Mouse (Mus musculus) myocyte (in vitro differentiated cells): Measurements from ENCODE around the gene Samd4b. TPM values are rescaled to one million over a fixed set of nuclear protein-coding genes. Genes with fewer than 3 reads are reported as not detected.

ENCODE experiments used
- H3K27me3 ChIP-seq: one replicate; pipeline ENCODE4 v1.6.1; 2011; ENCODE audit not compliant: control insufficient read depth, insufficient read depth, insufficient read length
- H3K36me3 ChIP-seq: one replicate; pipeline ENCODE4 v1.6.1; 2011; ENCODE audit not compliant: control insufficient read depth, insufficient read depth
- H3K4me2 ChIP-seq: one replicate; pipeline ENCODE4 v1.6.1; 2011; ENCODE audit warnings: low read depth, control low read depth
- H3K4me3 ChIP-seq: one replicate; pipeline ENCODE4 v1.5.1; 2011; ENCODE audit warnings: mild to moderate bottlenecking, control low read depth, moderate library complexity
- H3K79me2 ChIP-seq: one replicate; pipeline ENCODE4 v1.6.1; 2011; ENCODE audit not compliant: control insufficient read depth, insufficient read depth
- H3ac ChIP-seq: one replicate; pipeline ENCODE4 v1.6.1; 2011; ENCODE audit not compliant: control insufficient read depth, insufficient read length
- CEBPB ChIP-seq: IDR thresholded peaks from 2 replicates; pipeline ENCODE4 v1.6.1; 2011; ENCODE audit warnings: mild to moderate bottlenecking, moderate library complexity; ENCODE audit not compliant: poor library complexity, insufficient read depth, severe bottlenecking
- E2F4 ChIP-seq: IDR thresholded peaks from one replicate; pipeline ENCODE4 v1.6.1; 2011; ENCODE audit warnings: mild to moderate bottlenecking, control low read depth, moderate library complexity; ENCODE audit not compliant: insufficient read depth
- MAX ChIP-seq: IDR thresholded peaks from one replicate; pipeline ENCODE4 v1.6.1; 2011; ENCODE audit warnings: low read depth, mild to moderate bottlenecking, control low read depth
- MYOD1 ChIP-seq, 3 experiments: IDR thresholded peaks; one replicate each; pipeline ENCODE4 v1.6.1; 2011; ENCODE audit warnings: control low read depth in 2 of 3, low read depth in 2 of 3, mild to moderate bottlenecking in 2 of 3, moderate library complexity in 1 of 3; ENCODE audit not compliant: insufficient read length in 2 of 3, control insufficient read depth in 1 of 3
- MYOG ChIP-seq, 3 experiments: IDR thresholded peaks; one replicate each; pipeline ENCODE4 v1.6.1; 2011; ENCODE audit warnings: control low read depth in 2 of 3, low read depth in 2 of 3, mild to moderate bottlenecking in 2 of 3; ENCODE audit not compliant: insufficient read length in 2 of 3, control insufficient read depth in 1 of 3, insufficient read depth in 1 of 3
- POLR2A ChIP-seq: IDR thresholded peaks from one replicate; pipeline ENCODE4 v1.6.1; 2011; ENCODE audit warnings: low read depth, mild to moderate bottlenecking, control low read depth, moderate library complexity; ENCODE audit not compliant: insufficient read length
- POLR2AphosphoS2 ChIP-seq: IDR thresholded peaks from one replicate; pipeline ENCODE4 v1.6.1; 2011; ENCODE audit warnings: low read depth, control low read depth; ENCODE audit not compliant: insufficient read length
- REST ChIP-seq: IDR thresholded peaks from one replicate; pipeline ENCODE4 v1.6.1; 2011; ENCODE audit warnings: mild to moderate bottlenecking, control low read depth, moderate library complexity; ENCODE audit not compliant: insufficient read depth, insufficient read length
- SRF ChIP-seq: IDR thresholded peaks from one replicate; pipeline ENCODE4 v1.6.1; 2011; ENCODE audit warnings: low read depth; ENCODE audit not compliant: control insufficient read depth, insufficient read length
- TCF12 ChIP-seq: IDR thresholded peaks from one replicate; pipeline ENCODE4 v1.6.1; 2011; ENCODE audit warnings: mild to moderate bottlenecking, control low read depth; ENCODE audit not compliant: poor library complexity, insufficient read depth, severe bottlenecking
- TCF3 ChIP-seq: IDR thresholded peaks from one replicate; pipeline ENCODE4 v1.6.1; 2011; ENCODE audit warnings: low read depth, control low read depth; ENCODE audit not compliant: insufficient read length
- USF1 ChIP-seq: IDR thresholded peaks from one replicate; pipeline ENCODE4 v1.6.1; 2011; ENCODE audit warnings: low read depth, mild to moderate bottlenecking, control low read depth, moderate library complexity
- polyA plus RNA-seq: library from polyadenylated mRNA; unstranded; fragments of >200 nt; fragmentation: generic; extraction: Trizol; gene quantifications from one replicate; pipeline ENCODE4 v1.2.1, GENCODE M21; 2012; ENCODE audit warnings: missing spikeins

The Samd4b gene
- polyA plus RNA-seq, 1 experiment: 29.4 TPM

DNA sequence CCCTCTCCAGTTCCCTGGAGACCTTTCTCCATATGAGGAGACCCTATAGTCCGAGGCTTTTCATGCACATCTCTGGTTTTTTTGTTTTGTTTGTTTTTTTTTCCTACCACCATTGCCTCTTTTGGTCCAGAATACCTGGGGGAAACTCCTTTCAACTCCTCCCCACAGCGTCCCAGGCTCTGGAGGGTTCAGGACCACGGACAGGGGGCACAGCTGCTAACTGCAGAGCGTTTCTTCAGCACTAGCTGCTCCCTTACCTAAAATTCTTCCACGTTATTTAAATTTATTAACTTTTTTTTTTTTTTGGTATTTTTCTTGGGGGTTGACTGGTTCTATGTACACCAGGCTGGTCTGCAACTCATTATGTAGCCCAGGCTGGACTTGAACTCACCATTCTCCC lies 92.4 kb downstream of the Samd4b start:
- Histone ChIP-seq H3ac (no peak overlapping the region), H3K4me2 (no peak overlapping the region), H3K27me3 (peaks cover 31% of the 10 kb centered on the region), H3K36me3 (no peaks in the 10 kb centered on the region), H3K79me2 (no peaks in the 10 kb centered on the region), H3K4me3 (no peak overlapping the region)
- TF ChIP-seq MYOD1 (IDR thresholded peaks at IDR 0.05; ENCODE audit: control insufficient read depth in 1 of 3, insufficient read length in 2 of 3, low read depth in 2 of 3): peak in 2 of 3 experiments; percentile 12 to 43
- TF ChIP-seq REST: peak; percentile 88
- peak in 1 of 3 experiments; percentile 50 for TF ChIP-seq MYOG (IDR thresholded peaks at IDR 0.05; ENCODE audit: control insufficient read depth in 1 of 3, insufficient read depth in 1 of 3, insufficient read length in 2 of 3, low read depth in 2 of 3)
- TF ChIP-seq CEBPB: no peak
- TF ChIP-seq E2F4: no peak

DNA sequence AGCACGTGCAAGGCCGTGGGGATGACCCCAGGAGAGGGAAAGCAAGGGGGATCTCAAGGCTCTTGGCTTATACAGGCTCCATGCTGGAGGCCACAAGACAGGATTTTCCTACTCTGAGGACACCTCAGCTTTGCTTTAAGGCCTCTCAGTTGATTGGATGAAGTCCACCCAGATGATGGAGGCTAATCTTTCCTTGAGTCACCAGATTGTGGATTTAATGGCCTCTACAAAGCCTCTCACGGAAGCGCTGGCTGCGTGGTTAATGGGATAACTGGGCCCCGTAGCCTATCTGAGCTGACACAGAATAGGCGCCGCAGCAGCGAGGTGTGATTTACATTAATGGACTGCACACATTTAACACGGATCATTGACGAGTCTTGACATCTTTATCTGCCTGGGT lies 102.5 kb downstream of the Samd4b start:
- Histone ChIP-seq H3K4me3 (no peak overlapping the region), H3K36me3 (no peaks in the 10 kb centered on the region), H3K27me3 (peaks cover 9% of the 10 kb centered on the region), H3K79me2 (no peaks in the 10 kb centered on the region), H3ac (no peak overlapping the region), H3K4me2 (no peak overlapping the region)
- no peak for TF ChIP-seq TCF3
- TF ChIP-seq MYOD1 (IDR thresholded peaks at IDR 0.05; ENCODE audit: control insufficient read depth in 1 of 3, insufficient read length in 2 of 3, low read depth in 2 of 3): no peak
- no peak for TF ChIP-seq MAX
- no peak for TF ChIP-seq POLR2A
- no peak for TF ChIP-seq USF1
- no peak for TF ChIP-seq TCF12
- TF ChIP-seq REST: no peak
- TF ChIP-seq CEBPB: no peak
- no peak for TF ChIP-seq E2F4
- no peak for TF ChIP-seq MYOG (IDR thresholded peaks at IDR 0.05; ENCODE audit: control insufficient read depth in 1 of 3, insufficient read depth in 1 of 3, insufficient read length in 2 of 3, low read depth in 2 of 3)
- no peak for TF ChIP-seq POLR2AphosphoS2
- no peak for TF ChIP-seq SRF

DNA sequence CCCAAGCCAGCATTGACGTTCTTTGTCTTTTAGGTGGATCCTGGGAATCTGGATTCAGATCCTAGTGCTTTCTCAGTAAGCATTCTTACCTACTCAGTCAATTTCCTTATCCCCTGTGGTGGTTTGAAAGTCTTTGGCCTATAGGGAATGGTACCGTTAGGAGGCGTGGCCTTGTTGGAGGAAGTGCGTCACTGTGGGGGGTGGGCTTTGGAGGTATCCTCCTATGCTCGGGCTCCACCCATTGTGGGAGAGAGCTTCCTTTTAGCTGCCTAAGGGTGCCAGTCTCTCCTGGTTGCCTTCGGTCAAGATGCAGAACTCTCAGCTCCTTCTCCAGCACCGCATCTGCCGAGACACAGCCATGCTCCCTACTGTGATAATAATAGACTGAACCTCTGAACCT lies 105.6 kb downstream of the Samd4b start:
- H3K36me3 ChIP-seq: no peaks in the 10 kb centered on the region
- H3ac ChIP-seq: no peak overlapping the region
- H3K4me2 ChIP-seq: no peak overlapping the region
- TF ChIP-seq MYOD1 (IDR thresholded peaks at IDR 0.05; ENCODE audit: control insufficient read depth in 1 of 3, insufficient read length in 2 of 3, low read depth in 2 of 3): no peak
- TF ChIP-seq TCF12: no peak
- no peak for TF ChIP-seq CEBPB
- no peak for TF ChIP-seq POLR2A
- no peak for TF ChIP-seq REST
- no peak for TF ChIP-seq E2F4
- no peaks in the 10 kb centered on the region for H3K27me3 ChIP-seq
- no peaks in the 10 kb centered on the region for H3K79me2 ChIP-seq
- H3K4me3 ChIP-seq: no peak overlapping the region

DNA sequence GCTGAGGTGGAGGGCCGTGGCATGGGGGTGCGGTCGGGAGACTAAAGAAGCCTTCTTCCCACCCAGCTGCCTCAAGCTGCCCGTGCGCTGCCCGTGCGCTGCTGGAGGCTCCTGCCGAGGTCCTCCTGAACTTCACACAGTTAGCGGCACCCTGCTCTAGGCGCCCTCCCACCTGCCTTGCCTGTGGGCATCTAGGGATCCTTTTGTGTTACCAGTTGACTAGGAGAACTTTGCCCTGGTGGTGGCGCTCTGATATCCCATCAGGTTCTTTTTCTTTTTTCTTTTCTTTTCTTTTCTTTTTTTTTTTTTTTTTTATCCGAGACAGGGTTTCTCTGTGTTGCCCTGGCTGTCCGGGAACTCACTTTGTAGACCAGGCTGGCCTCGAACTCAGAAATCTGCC lies 107.0 kb downstream of the Samd4b start:
- Histone ChIP-seq H3K4me2 (no peak overlapping the region), H3K79me2 (no peaks in the 10 kb centered on the region), H3K27me3 (no peaks in the 10 kb centered on the region), H3K4me3 (no peak overlapping the region), H3ac (no peak overlapping the region), H3K36me3 (no peaks in the 10 kb centered on the region)
- TF ChIP-seq TCF12: no peak
- TF ChIP-seq MYOD1 (IDR thresholded peaks at IDR 0.05; ENCODE audit: control insufficient read depth in 1 of 3, insufficient read length in 2 of 3, low read depth in 2 of 3): no peak
- no peak for TF ChIP-seq SRF
- no peak for TF ChIP-seq MYOG (IDR thresholded peaks at IDR 0.05; ENCODE audit: control insufficient read depth in 1 of 3, insufficient read depth in 1 of 3, insufficient read length in 2 of 3, low read depth in 2 of 3)
- no peak for TF ChIP-seq USF1
- TF ChIP-seq POLR2AphosphoS2: no peak
- TF ChIP-seq REST: no peak
- no peak for TF ChIP-seq POLR2A
- TF ChIP-seq E2F4: no peak
- no peak for TF ChIP-seq CEBPB
- TF ChIP-seq TCF3: no peak

DNA sequence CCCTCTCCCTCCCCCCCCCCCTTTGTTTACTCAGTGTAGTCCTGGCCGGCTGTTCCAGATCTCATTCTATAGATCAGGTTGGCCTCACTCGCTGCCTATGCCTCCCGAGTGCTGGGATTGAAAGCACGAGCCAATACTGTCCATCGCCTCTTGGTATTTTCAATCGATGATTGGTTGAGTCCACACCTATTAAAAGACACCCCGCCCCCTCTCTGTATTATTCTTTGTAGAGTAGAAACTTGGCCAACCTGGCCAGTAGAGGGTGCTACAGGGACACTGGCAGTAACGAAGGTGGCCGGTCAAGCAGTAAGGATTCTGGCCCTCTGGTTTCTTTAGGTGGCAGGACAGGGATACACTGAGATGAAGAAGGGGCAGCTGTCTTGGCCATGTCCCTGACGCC lies 107.5 kb downstream of the Samd4b start:
- Histone ChIP-seq H3K79me2 (no peaks in the 10 kb centered on the region), H3ac (no peak overlapping the region), H3K27me3 (no peaks in the 10 kb centered on the region), H3K36me3 (no peaks in the 10 kb centered on the region), H3K4me2 (no peak overlapping the region), H3K4me3 (no peak overlapping the region)
- TF ChIP-seq USF1 (no peak), POLR2AphosphoS2 (no peak), SRF (no peak), E2F4 (no peak), MAX (no peak)
